Mouse (Mus musculus) spleen, adult 2 months (tissue): ENCODE data around the gene Dhdh.

Experiments used
- CTCF ChIP-seq: fragments of 200-500 bp; IDR thresholded peaks from 2 replicates; pipeline ENCODE4 v1.5.1; 2011; ENCODE audit warnings: mild to moderate bottlenecking, inconsistent platforms; ENCODE audit not compliant: insufficient read depth, insufficient read length, insufficient replicate concordance; ENCODE audit errors: extremely low read depth
- POLR2A ChIP-seq: fragments of 200-500 bp; IDR thresholded peaks from 2 replicates; pipeline ENCODE4 v1.6.1; 2011; ENCODE audit warnings: low read depth, low read length, inconsistent platforms

DNA sequence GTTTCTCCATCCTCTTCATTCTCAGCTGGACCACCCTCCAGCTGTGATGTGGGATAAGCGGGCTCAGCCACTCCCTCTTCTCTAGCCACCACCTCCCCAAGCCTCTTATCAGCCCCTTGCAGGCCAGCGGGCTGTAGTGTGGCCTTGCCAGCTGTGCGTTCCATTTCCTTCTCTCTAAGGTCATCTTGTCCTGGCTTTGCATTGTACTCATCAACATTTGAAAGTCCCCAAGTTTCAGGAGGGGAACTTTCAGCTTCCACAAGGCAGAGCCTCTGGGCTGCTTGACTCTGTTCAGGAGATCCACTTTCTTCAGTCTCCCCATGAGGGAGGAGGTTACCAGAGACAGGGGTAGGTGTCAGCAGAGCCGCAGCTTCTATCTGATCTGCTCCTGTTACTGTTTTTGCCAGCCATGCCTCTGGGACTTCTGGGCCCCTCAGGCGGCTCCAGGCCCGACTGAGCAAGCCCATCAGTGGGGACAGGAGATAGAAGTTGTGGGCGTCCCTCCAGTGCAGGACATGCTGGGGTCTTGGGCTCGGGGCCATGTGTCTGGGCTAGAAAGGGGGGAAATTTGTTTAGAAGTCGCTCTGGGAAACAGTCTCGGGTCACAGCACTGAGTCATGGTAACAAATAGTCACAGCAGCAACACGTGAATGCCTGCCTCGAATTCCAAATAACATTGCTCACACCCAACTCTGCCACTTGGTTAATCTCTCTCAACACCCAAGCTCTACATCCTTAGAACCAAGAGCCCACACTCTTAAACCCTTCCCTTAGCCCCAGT is 36.4 kb upstream of the Dhdh start:
- TF ChIP-seq CTCF (no peak), POLR2A (no peak; the same call in 1 of the 2 replicates)
